Mouse (Mus musculus) bone marrow, adult 2 months (tissue): ENCODE results near the gene Glb1. TPM values are rescaled to one million over a fixed set of nuclear protein-coding genes. Genes with fewer than 3 reads are reported as not detected.

Experiments used
- H3K27ac ChIP-seq: fragments of 200-500 bp; 2 replicates; pipeline ENCODE4 v1.5.1; 2012; ENCODE audit warnings: low read depth, mild to moderate bottlenecking, control low read depth, inconsistent platforms, low read length; ENCODE audit not compliant: control insufficient read depth, poor library complexity, insufficient read depth
- H3K4me1 ChIP-seq: fragments of 200-500 bp; 2 replicates; pipeline ENCODE4 v1.6.1; 2011; ENCODE audit warnings: low read length; ENCODE audit not compliant: control insufficient read depth, insufficient read depth
- H3K4me3 ChIP-seq: fragments of 200-500 bp; replicated peaks from 2 replicates; pipeline ENCODE3; 2011; ENCODE audit warnings: mild to moderate bottlenecking, low read depth, low read length, control low read depth; ENCODE audit not compliant: control insufficient read depth
- CTCF ChIP-seq: fragments of 200-500 bp; IDR thresholded peaks from 2 replicates; pipeline ENCODE4 v1.5.1; 2011; ENCODE audit warnings: low read length, control low read depth; ENCODE audit not compliant: control insufficient read depth, insufficient read depth
- POLR2A ChIP-seq: fragments of 200-500 bp; IDR thresholded peaks from 2 replicates; pipeline ENCODE4 v1.6.1; 2011; ENCODE audit warnings: low read depth, mild to moderate bottlenecking, control low read depth, low read length, borderline replicate concordance; ENCODE audit not compliant: control insufficient read depth
- WGBS: fragments of 180-500 bp; shearing (Covaris S2); methylation state at CpG from one replicate; pipeline ENCODE4 v1.1.7; 2018; 5-methylcytosine and 5-hydroxymethylcytosine counted together
- polyA plus RNA-seq: library from polyadenylated mRNA; stranded (reverse); fragments of >200 nt; gene quantifications from 2 replicates; pipeline ENCODE4 v1.2.4, GENCODE M21; 2011; ENCODE audit warnings: low replicate concordance; ENCODE audit not compliant: missing spikeins, insufficient read depth, insufficient read length

The Glb1 gene
- polyA plus RNA-seq, 1 experiment, result 11.0 TPM

DNA sequence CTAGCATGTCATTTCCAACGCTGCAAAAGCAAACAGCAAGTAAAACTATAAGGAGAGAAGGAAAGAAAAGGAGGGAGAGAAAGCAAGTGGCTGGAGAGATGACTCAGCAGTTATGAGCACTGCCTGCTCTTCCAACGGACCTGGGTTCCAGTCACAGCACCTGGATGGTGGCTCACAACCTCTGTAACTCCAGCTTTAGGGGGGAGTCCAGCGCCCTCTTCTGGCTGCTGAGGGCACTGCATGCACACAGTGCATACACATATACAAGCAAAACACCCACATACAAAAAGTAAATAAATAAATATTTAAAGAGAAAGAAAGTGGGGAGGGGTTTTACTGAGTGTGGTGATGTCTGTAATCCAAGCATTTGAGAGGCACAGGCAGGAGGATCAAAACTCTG, 20.2 kb downstream of the Glb1 start:
- WGBS, result 72% methylated on average over 3 of the region's 3 CpGs
- no peak overlapping the region for H3K4me3 ChIP-seq

DNA sequence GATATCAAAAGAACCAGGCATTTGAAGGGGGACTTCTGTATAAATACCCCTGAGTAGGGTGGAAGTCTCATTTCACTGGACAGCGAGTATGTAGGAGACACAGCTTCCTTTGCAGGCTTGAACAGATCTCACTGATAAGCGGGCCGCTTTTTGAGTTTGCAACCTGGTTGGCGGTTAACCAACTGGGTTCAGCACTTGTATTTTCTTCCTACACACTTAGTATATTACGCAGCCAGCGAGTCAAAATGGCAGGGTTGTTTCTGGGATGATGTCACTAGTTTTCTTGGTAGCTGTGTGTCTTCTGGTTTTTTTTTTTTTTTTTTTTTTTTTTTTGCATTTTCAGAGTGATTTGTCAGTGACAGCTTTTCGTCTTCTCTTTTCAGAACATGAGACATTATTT, 20.9 kb downstream of the Glb1 start:
- Histone ChIP-seq H3K4me3 (no peak overlapping the region), H3K4me1 (no peaks in the 10 kb centered on the region), H3K27ac (no peak overlapping the region)
- 82% methylated on average over 7 of the region's 7 CpGs for WGBS
- TF ChIP-seq CTCF (no peak), POLR2A (no peak)

More for the DNA sequence above, 20.2 kb downstream of the Glb1 start:
- Histone ChIP-seq H3K27ac (no peak overlapping the region), H3K4me1 (no peaks in the 10 kb centered on the region)
- 0 out of 2 replicates have a peak, but pooled peaks have one; percentile 24 for TF ChIP-seq CTCF
- no peak for TF ChIP-seq POLR2A

DNA sequence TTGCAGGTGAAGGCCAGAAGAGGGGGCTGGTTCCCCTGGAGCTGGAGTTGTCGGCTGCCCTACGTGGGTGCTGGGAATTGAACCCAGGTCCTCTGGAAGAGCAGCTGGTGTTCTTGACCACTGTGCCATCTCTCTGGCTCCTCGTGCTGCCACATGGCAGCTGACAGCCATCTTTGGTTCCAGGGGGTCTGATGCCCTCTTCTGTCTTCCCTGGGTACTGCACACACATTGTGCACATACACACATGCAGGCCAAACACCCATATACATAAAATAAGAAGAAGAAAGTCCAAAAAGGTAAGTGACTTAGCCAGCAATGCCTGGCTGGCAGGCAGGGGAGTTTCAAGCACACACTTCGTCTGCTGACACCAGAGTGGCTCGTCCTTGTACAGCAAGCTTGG, 24.7 kb downstream of the Glb1 start:
- no peak overlapping the region for H3K4me3 ChIP-seq
- H3K4me1 ChIP-seq, result no peaks in the 10 kb centered on the region
- WGBS, result 88% methylated on average over 5 of the region's 5 CpGs
- TF ChIP-seq POLR2A (no peak), CTCF (no peak)
- no peak overlapping the region for H3K27ac ChIP-seq

DNA sequence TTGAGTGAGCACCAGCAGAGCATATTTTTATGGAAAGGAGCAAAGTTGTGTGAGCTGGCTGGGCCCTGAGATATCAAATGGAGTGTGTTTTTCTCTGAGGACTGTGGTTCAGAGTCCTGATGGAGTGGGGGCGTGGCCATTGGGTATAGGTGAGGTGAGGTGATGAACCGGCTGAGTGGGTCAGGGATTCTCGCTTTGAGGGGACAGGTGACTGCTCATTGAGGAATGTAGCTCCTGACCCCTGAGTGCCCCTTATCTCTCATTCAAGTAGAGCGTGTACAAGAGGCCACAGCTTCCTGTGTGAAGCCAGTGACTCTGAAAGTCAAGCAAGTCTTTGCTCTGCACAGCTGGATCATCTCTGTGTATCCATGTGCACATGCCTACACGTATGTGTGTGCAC, 25.3 kb downstream of the Glb1 start:
- no peak overlapping the region for H3K4me3 ChIP-seq
- no peak overlapping the region for H3K27ac ChIP-seq
- H3K4me1 ChIP-seq, result no peaks in the 10 kb centered on the region
- 89% methylated on average over 5 of the region's 5 CpGs for WGBS
- no peak for TF ChIP-seq POLR2A
- TF ChIP-seq CTCF, result no peak

DNA sequence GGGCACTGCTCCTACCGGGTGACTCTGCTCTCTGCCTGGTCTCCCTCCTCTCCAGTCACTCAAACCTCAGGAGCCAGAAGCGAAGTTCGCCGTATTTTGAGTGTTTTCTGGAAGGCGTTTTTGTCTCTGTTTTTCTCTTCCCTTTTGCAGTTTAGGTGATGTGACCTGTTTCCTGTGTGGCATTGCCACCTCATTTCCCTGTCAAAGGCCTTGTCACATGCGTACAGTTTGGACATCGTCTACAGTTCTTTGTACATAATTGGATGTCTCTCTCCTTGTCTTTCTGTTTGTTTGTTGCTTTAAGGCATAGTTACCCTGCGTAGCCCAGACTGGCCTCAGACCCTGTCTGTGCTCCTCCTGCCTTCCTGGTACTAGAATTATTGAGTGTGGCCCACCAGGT, 26.5 kb downstream of the Glb1 start:
- Histone ChIP-seq H3K27ac (no peak overlapping the region), H3K4me1 (no peaks in the 10 kb centered on the region), H3K4me3 (no peak overlapping the region)
- 70% methylated on average over 8 of the region's 8 CpGs for WGBS
- TF ChIP-seq POLR2A (no peak), CTCF (no peak)

DNA sequence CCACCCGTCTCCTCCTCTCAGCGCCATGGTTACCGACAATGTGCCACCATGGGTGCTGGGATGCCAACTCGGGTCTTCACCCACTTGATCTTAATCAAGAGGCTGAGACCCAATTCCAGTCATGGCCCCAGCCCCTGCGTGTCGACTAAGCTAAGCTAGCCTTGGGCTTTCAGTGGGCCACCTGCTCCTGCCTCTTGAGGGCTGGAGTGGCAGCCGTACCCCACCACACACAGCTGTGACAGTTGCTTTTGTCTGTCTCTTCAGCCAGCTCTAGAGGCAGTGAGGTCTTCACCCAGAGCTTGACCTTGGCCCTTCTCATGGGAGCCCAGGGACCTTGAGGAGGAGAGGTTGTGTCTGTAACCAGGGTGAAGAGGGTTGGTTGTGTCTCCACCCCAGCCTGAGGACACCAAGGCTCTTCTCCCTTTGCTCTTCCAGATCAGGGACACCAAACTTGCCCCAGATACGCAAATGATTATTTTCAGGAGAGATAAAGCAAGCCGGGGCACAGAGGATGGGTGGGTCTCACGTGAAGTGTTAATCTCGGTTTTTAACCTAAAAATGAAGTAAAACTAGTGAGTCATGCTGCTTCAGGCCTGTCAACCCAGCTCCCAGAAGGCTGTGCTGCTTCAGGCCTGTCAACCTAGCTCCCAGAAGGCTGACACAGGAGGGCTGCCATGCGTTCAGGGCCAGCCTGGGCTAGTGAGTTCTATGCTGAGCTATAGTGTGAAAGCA, 27.4 kb downstream of the Glb1 start:
- Histone ChIP-seq H3K4me1 (no peaks in the 10 kb centered on the region), H3K4me3 (no peak overlapping the region), H3K27ac (no peak overlapping the region)
- TF ChIP-seq POLR2A (no peak), CTCF (no peak)
- 74% methylated on average over 12 of the region's 12 CpGs for WGBS

DNA sequence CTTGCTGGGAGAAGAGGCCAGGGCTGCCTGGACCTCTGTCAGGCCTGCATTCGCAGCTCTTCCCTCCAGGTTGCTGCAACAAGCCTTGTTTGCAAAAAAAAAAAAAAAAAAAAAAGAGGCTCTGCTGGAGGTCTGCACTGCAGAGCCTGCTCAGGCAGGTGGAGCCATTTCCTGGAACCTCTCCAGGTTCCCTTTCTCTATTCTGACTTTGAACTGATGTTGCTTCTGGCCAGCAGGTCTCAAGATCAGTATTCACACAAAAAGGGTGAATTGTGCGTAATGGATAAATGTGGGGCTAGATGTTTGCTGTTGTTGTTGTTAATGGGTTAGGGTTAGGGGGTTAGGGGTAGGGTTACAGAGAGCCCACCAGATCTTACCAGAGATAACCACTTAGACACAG, 34.8 kb downstream of the Glb1 start:
- WGBS, result 76% methylated on average over 2 of the region's 2 CpGs
- Histone ChIP-seq H3K4me1 (no peaks in the 10 kb centered on the region), H3K27ac (no peak overlapping the region), H3K4me3 (no peak overlapping the region)
- TF ChIP-seq CTCF (no peak), POLR2A (no peak)

DNA sequence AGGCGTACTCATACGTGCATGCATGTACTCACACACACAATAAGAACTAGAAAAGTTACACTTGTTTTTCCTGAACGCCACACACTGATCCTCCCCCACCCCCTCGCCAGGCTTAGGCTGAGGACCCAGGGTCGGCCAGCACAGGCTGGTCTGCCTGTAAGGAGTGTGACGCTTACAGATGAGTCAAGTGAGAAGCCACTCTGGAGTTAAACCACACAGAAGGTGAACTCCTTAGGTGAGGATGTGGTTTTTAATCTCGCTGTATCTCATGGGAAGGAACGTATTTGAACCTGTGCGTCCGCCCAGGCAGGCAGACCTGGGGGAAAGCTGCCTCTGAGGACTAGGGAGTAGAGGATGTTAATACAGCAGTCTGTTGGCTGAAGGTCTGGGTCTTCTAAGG, 39.7 kb downstream of the Glb1 start:
- no peaks in the 10 kb centered on the region for H3K4me1 ChIP-seq
- no peak overlapping the region for H3K4me3 ChIP-seq
- WGBS, result 84% methylated on average over 10 of the region's 10 CpGs
- TF ChIP-seq CTCF, result no peak
- no peak for TF ChIP-seq POLR2A
- no peak overlapping the region for H3K27ac ChIP-seq
